Mouse (Mus musculus): ENCODE measurements around the gene Ctcfl. TPM values are rescaled to one million over a fixed set of nuclear protein-coding genes. Genes with fewer than 3 reads are reported as not detected.
A peak's percentile ranks its signal among the peaks of the same experiment; 100 is the strongest.
"Not testable (repeated sequence)": the region's sequence is repeated elsewhere in the genome, so short reads cannot be mapped to it uniquely, and the experiment has no call there.

Ctcfl gene
- polyA plus RNA-seq, 1 experiment from 2014 or later, result 0.19 TPM

- H3K27me3 ChIP-seq (ENCODE audit: control insufficient read depth, insufficient read depth, low read length); H3K36me3 ChIP-seq (ENCODE audit: control insufficient read depth, insufficient read depth, low read length); H3K9me3 ChIP-seq (ENCODE audit: control insufficient read depth, low read length); H3K27ac ChIP-seq (replicated peaks in 1 of 2; ENCODE audit: control insufficient read depth in 1 of 2, insufficient read depth in 1 of 2, low read depth in 2 of 2, low read length in 2 of 2); H3K4me2 ChIP-seq (ENCODE audit: low read length); H3K4me3 ChIP-seq (ENCODE audit: control insufficient read depth in 1 of 2, insufficient read depth in 1 of 2, low read depth in 1 of 2, low read length in 2 of 2); ATAC-seq (ENCODE audit: insufficient number of reproducible peaks, insufficient read depth, low FRiP score, low read depth); H3K9ac ChIP-seq (ENCODE audit: low read length); H3K4me1 ChIP-seq (ENCODE audit: control insufficient read depth in 2 of 2, insufficient read depth in 2 of 2, low read length in 2 of 2): not testable (repeated sequence)
- WGBS, result 65% methylated on average over 3 of the region's 4 CpGs
Observed at GRCm38 (mm10) chr2:173120117-173120516, 792 bp upstream of the Ctcfl start.

- H3K9me3 ChIP-seq (ENCODE audit: control insufficient read depth, low read length); H3K36me3 ChIP-seq (ENCODE audit: control insufficient read depth, insufficient read depth, low read length); H3K9ac ChIP-seq (ENCODE audit: low read length); H3K4me1 ChIP-seq (ENCODE audit: control insufficient read depth in 2 of 2, insufficient read depth in 2 of 2, low read length in 2 of 2); H3K4me2 ChIP-seq (ENCODE audit: low read length); H3K27me3 ChIP-seq (ENCODE audit: control insufficient read depth, insufficient read depth, low read length); H3K27ac ChIP-seq (replicated peaks in 1 of 2; ENCODE audit: control insufficient read depth in 1 of 2, insufficient read depth in 1 of 2, low read depth in 2 of 2, low read length in 2 of 2); ATAC-seq (ENCODE audit: insufficient number of reproducible peaks, insufficient read depth, low FRiP score, low read depth); H3K4me3 ChIP-seq (ENCODE audit: control insufficient read depth in 1 of 2, insufficient read depth in 1 of 2, low read depth in 1 of 2, low read length in 2 of 2): not testable (repeated sequence)
- WGBS, result 65% methylated on average over 3 of the region's 3 CpGs
Observed at GRCm38 (mm10) chr2:173113796-173114195, 5.5 kb downstream of the Ctcfl start.

- Histone ChIP-seq H3K27ac (replicated peaks in 1 of 2; ENCODE audit: control insufficient read depth in 1 of 2, insufficient read depth in 1 of 2, low read depth in 2 of 2, low read length in 2 of 2) (no peak overlapping the region), H3K9ac (ENCODE audit: low read length) (no peak overlapping the region), H3K4me1 (ENCODE audit: control insufficient read depth in 2 of 2, insufficient read depth in 2 of 2, low read length in 2 of 2) (peaks cover 3 to 6% of the 10 kb centered on the region in 2 experiments; a peak in 2 of 4 replicates), H3K4me2 (ENCODE audit: low read length) (no peak overlapping the region), H3K36me3 (ENCODE audit: control insufficient read depth, insufficient read depth, low read length) (no peaks in the 10 kb centered on the region), H3K4me3 (ENCODE audit: control insufficient read depth in 1 of 2, insufficient read depth in 1 of 2, low read depth in 1 of 2, low read length in 2 of 2) (no peak overlapping the region), H3K9me3 (ENCODE audit: control insufficient read depth, low read length) (peaks cover 2% of the 10 kb centered on the region; the same call in 1 of the 2 replicates), H3K27me3 (ENCODE audit: control insufficient read depth, insufficient read depth, low read length) (no peaks in the 10 kb centered on the region; the same call in 1 of the 2 replicates)
- WGBS, result 91% methylated on average over 9 of the region's 9 CpGs
- no peak for ATAC-seq (ENCODE audit: insufficient number of reproducible peaks, insufficient read depth, low FRiP score, low read depth)
Observed at GRCm38 (mm10) chr2:173110571-173110970, 8.8 kb downstream of the Ctcfl start.

- ATAC-seq (ENCODE audit: insufficient number of reproducible peaks, insufficient read depth, low FRiP score, low read depth), result no peak
- Histone ChIP-seq H3K9me3 (ENCODE audit: control insufficient read depth, low read length) (no peaks in the 10 kb centered on the region; the same call in 1 of the 2 replicates), H3K27ac (replicated peaks in 1 of 2; ENCODE audit: control insufficient read depth in 1 of 2, insufficient read depth in 1 of 2, low read depth in 2 of 2, low read length in 2 of 2) (no peak overlapping the region), H3K4me2 (ENCODE audit: low read length) (no peak overlapping the region), H3K27me3 (ENCODE audit: control insufficient read depth, insufficient read depth, low read length) (no peaks in the 10 kb centered on the region; the same call in 1 of the 2 replicates), H3K36me3 (ENCODE audit: control insufficient read depth, insufficient read depth, low read length) (no peaks in the 10 kb centered on the region), H3K4me1 (ENCODE audit: control insufficient read depth in 2 of 2, insufficient read depth in 2 of 2, low read length in 2 of 2) (peaks cover 3 to 6% of the 10 kb centered on the region in 2 experiments; a peak in 2 of 4 replicates), H3K4me3 (ENCODE audit: control insufficient read depth in 1 of 2, insufficient read depth in 1 of 2, low read depth in 1 of 2, low read length in 2 of 2) (no peak overlapping the region), H3K9ac (ENCODE audit: low read length) (no peak overlapping the region)
- WGBS, result 86% methylated on average over 7 of the region's 7 CpGs
Observed at GRCm38 (mm10) chr2:173109510-173109909, 9.8 kb downstream of the Ctcfl start.

GRCm38 (mm10) chr2:173108509-173109190 is 10.7 kb downstream of the Ctcfl start:
- no peak for ATAC-seq (ENCODE audit: insufficient number of reproducible peaks, insufficient read depth, low FRiP score, low read depth)
- Histone ChIP-seq H3K9ac (ENCODE audit: low read length) (no peak overlapping the region), H3K27me3 (ENCODE audit: control insufficient read depth, insufficient read depth, low read length) (no peaks in the 10 kb centered on the region; the same call in 1 of the 2 replicates), H3K4me1 (ENCODE audit: control insufficient read depth in 2 of 2, insufficient read depth in 2 of 2, low read length in 2 of 2) (peaks cover 3 to 6% of the 10 kb centered on the region in 2 experiments; a peak in 2 of 4 replicates), H3K27ac (replicated peaks in 1 of 2; ENCODE audit: control insufficient read depth in 1 of 2, insufficient read depth in 1 of 2, low read depth in 2 of 2, low read length in 2 of 2) (no peak overlapping the region), H3K4me3 (ENCODE audit: control insufficient read depth in 1 of 2, insufficient read depth in 1 of 2, low read depth in 1 of 2, low read length in 2 of 2) (no peak overlapping the region), H3K4me2 (ENCODE audit: low read length) (no peak overlapping the region), H3K9me3 (ENCODE audit: control insufficient read depth, low read length) (no peaks in the 10 kb centered on the region; the same call in 1 of the 2 replicates), H3K36me3 (ENCODE audit: control insufficient read depth, insufficient read depth, low read length) (no peaks in the 10 kb centered on the region)
- WGBS, result 71% methylated on average over 6 of the region's 6 CpGs

GRCm38 (mm10) chr2:173106889-173107785 is 12.2 kb downstream of the Ctcfl start:
- no peaks in the 10 kb centered on the region for H3K36me3 ChIP-seq (ENCODE audit: control insufficient read depth, insufficient read depth, low read length)
- WGBS, result 17% methylated on average over 14 of the region's 14 CpGs
- H3K9ac ChIP-seq (ENCODE audit: low read length), result no peak overlapping the region
- no peak overlapping the region for H3K4me3 ChIP-seq (ENCODE audit: control insufficient read depth in 1 of 2, insufficient read depth in 1 of 2, low read depth in 1 of 2, low read length in 2 of 2)
- H3K9me3 ChIP-seq (ENCODE audit: control insufficient read depth, low read length), result no peaks in the 10 kb centered on the region; the same call in 1 of the 2 replicates
- peaks cover 3 to 6% of the 10 kb centered on the region in 2 experiments; a peak in 2 of 4 replicates for H3K4me1 ChIP-seq (ENCODE audit: control insufficient read depth in 2 of 2, insufficient read depth in 2 of 2, low read length in 2 of 2)
- H3K27ac ChIP-seq (replicated peaks in 1 of 2; ENCODE audit: control insufficient read depth in 1 of 2, insufficient read depth in 1 of 2, low read depth in 2 of 2, low read length in 2 of 2), result no peak overlapping the region
- no peaks in the 10 kb centered on the region; the same call in 1 of the 2 replicates for H3K27me3 ChIP-seq (ENCODE audit: control insufficient read depth, insufficient read depth, low read length)
- no peak for ATAC-seq (ENCODE audit: insufficient number of reproducible peaks, insufficient read depth, low FRiP score, low read depth)
- H3K4me2 ChIP-seq (ENCODE audit: low read length), result peak overlapping the region; percentile 18; the same call in 1 of the 2 replicates

GRCm38 (mm10) chr2:173106409-173106808 is 12.9 kb downstream of the Ctcfl start:
- no peak overlapping the region for H3K9ac ChIP-seq (ENCODE audit: low read length)
- H3K36me3 ChIP-seq (ENCODE audit: control insufficient read depth, insufficient read depth, low read length), result no peaks in the 10 kb centered on the region
- no peak for ATAC-seq (ENCODE audit: insufficient number of reproducible peaks, insufficient read depth, low FRiP score, low read depth)
- H3K9me3 ChIP-seq (ENCODE audit: control insufficient read depth, low read length), result no peaks in the 10 kb centered on the region; the same call in 1 of the 2 replicates
- H3K4me2 ChIP-seq (ENCODE audit: low read length), result no peak overlapping the region
- no peaks in the 10 kb centered on the region; the same call in 1 of the 2 replicates for H3K27me3 ChIP-seq (ENCODE audit: control insufficient read depth, insufficient read depth, low read length)
- peaks cover 3 to 6% of the 10 kb centered on the region in 2 experiments; a peak in 2 of 4 replicates for H3K4me1 ChIP-seq (ENCODE audit: control insufficient read depth in 2 of 2, insufficient read depth in 2 of 2, low read length in 2 of 2)
- no peak overlapping the region for H3K27ac ChIP-seq (replicated peaks in 1 of 2; ENCODE audit: control insufficient read depth in 1 of 2, insufficient read depth in 1 of 2, low read depth in 2 of 2, low read length in 2 of 2)
- H3K4me3 ChIP-seq (ENCODE audit: control insufficient read depth in 1 of 2, insufficient read depth in 1 of 2, low read depth in 1 of 2, low read length in 2 of 2), result no peak overlapping the region
- WGBS, result 75% methylated on average over 9 of the region's 9 CpGs
